Mouse (Mus musculus) spleen, adult 2 months (tissue): ENCODE results near the gene Satb2. TPM values are rescaled to one million over a fixed set of nuclear protein-coding genes. Genes with fewer than 3 reads are reported as not detected.

ENCODE experiments used
- DNase-seq, 2 experiments: peaks; one replicate each; pipeline versions ENCODE4 v3.0.0 to v3.0.0-alpha.2; 2012 to 2021; ENCODE audit warnings: low spot score in 2 of 2, low read depth in 1 of 2
- H3K27ac ChIP-seq: fragments of 200-500 bp; 2 replicates; pipeline ENCODE4 v1.5.1; 2012; ENCODE audit warnings: low read length, inconsistent platforms; ENCODE audit not compliant: insufficient read depth
- H3K27me3 ChIP-seq: fragments of 200-500 bp; 2 replicates; pipeline ENCODE4 v1.6.1; 2012; ENCODE audit warnings: mild to moderate bottlenecking, moderate library complexity, low read length, inconsistent platforms; ENCODE audit not compliant: control insufficient read depth, insufficient read depth
- H3K36me3 ChIP-seq: fragments of 200-500 bp; 2 replicates; pipeline ENCODE4 v1.6.1; 2012; ENCODE audit warnings: mild to moderate bottlenecking, low read length, inconsistent platforms; ENCODE audit not compliant: control insufficient read depth, insufficient read depth
- H3K4me1 ChIP-seq: fragments of 200-500 bp; 2 replicates; pipeline ENCODE4 v1.6.1; 2011; ENCODE audit warnings: inconsistent platforms; ENCODE audit not compliant: control insufficient read depth, insufficient read depth, insufficient read length
- H3K4me3 ChIP-seq: fragments of 200-500 bp; 2 replicates; pipeline ENCODE4 v1.5.1; 2011; ENCODE audit warnings: mild to moderate bottlenecking, inconsistent platforms; ENCODE audit not compliant: insufficient read depth, insufficient read length; ENCODE audit errors: extremely low read depth
- CTCF ChIP-seq: fragments of 200-500 bp; IDR thresholded peaks from 2 replicates; pipeline ENCODE4 v1.5.1; 2011; ENCODE audit warnings: mild to moderate bottlenecking, inconsistent platforms; ENCODE audit not compliant: insufficient read depth, insufficient read length, insufficient replicate concordance; ENCODE audit errors: extremely low read depth
- POLR2A ChIP-seq: fragments of 200-500 bp; IDR thresholded peaks from 2 replicates; pipeline ENCODE4 v1.6.1; 2011; ENCODE audit warnings: low read depth, low read length, inconsistent platforms
- WGBS: fragments of 180-500 bp; shearing (Covaris S2); methylation state at CpG from one replicate; pipeline ENCODE4 v1.1.7; 2018; 5-methylcytosine and 5-hydroxymethylcytosine counted together
- polyA plus RNA-seq: library from polyadenylated mRNA; depleted of rRNA; stranded (reverse); fragments of >200 nt; gene quantifications from 2 replicates; pipeline ENCODE4 v1.2.3, GENCODE M21; 2012

The Satb2 gene
- polyA plus RNA-seq, 1 experiment, result 0.36 TPM

DNA sequence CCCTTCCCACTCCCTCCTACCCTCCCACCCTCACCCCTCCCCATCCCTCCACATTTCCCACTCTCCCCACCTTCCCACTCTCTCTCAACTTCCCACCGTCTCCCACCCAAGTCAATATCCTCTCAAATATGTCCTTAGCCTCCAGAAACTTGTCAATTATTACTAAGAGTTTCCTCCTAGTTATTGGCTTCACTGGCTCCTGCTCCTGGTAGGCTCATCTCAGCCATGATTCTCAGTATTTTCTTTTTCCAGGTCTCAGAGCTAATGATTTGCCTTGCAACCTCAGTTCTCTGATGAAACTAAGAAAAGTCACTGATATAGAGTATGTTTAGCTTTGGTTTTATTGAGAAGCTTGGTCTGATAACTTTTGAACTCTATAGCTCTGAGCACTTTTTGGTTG is 214.2 kb downstream of the Satb2 start:
- 92% methylated on average over 1 of the region's 1 CpGs for WGBS
- no peak overlapping the region for H3K4me3 ChIP-seq
- no peaks in the 10 kb centered on the region for H3K36me3 ChIP-seq
- no peaks in the 10 kb centered on the region for H3K4me1 ChIP-seq
- no peak for TF ChIP-seq CTCF
- no peak for TF ChIP-seq POLR2A
- no peaks in the 10 kb centered on the region for H3K27me3 ChIP-seq
- H3K27ac ChIP-seq, result no peak overlapping the region
- DNase-seq, result no peak

DNA sequence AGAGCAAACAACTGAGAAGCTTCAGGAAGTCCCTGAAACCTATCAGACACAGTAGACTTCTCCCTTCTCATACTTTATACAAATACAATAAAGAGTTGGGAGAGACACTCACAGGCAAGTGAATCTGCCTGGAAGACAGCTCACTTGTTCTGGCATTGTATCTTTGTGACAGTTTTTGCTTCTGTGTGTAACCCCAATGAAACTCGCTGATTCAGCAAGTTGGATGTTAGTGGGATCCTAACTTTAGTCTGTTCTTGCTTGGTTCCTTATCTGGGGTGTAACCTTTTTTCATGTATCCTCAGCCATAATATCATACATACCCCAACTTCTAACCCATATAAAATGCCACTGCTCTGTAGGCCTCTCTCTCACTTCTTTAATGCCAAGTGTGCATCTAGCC is 216.9 kb downstream of the Satb2 start:
- H3K27me3 ChIP-seq, result no peaks in the 10 kb centered on the region
- no peaks in the 10 kb centered on the region for H3K36me3 ChIP-seq
- no peak overlapping the region for H3K4me3 ChIP-seq
- no peaks in the 10 kb centered on the region for H3K4me1 ChIP-seq
- H3K27ac ChIP-seq, result no peak overlapping the region
- TF ChIP-seq CTCF, result no peak
- TF ChIP-seq POLR2A, result no peak
- 97% methylated on average over 1 of the region's 1 CpGs for WGBS
- DNase-seq, result no peak

- no peak overlapping the region for H3K27ac ChIP-seq
- no peaks in the 10 kb centered on the region for H3K4me1 ChIP-seq
- no peak for DNase-seq
- TF ChIP-seq POLR2A, result no peak
- no peak for TF ChIP-seq CTCF
- WGBS, result 70% methylated on average over 1 of the region's 1 CpGs
- H3K27me3 ChIP-seq, result no peaks in the 10 kb centered on the region
- H3K4me3 ChIP-seq, result no peak overlapping the region
- H3K36me3 ChIP-seq, result no peaks in the 10 kb centered on the region
Observed at GRCm38 (mm10) chr1:56753283-56753682, 225.2 kb downstream of the Satb2 start.

- DNase-seq, result no peak
- Histone ChIP-seq H3K27me3 (no peaks in the 10 kb centered on the region), H3K4me3 (no peak overlapping the region), H3K36me3 (no peaks in the 10 kb centered on the region), H3K4me1 (no peaks in the 10 kb centered on the region), H3K27ac (no peak overlapping the region)
- 90% methylated on average over 2 of the region's 2 CpGs for WGBS
- TF ChIP-seq CTCF, result no peak
- TF ChIP-seq POLR2A, result no peak
Observed at GRCm38 (mm10) chr1:56750693-56751092, 227.8 kb downstream of the Satb2 start.

DNA sequence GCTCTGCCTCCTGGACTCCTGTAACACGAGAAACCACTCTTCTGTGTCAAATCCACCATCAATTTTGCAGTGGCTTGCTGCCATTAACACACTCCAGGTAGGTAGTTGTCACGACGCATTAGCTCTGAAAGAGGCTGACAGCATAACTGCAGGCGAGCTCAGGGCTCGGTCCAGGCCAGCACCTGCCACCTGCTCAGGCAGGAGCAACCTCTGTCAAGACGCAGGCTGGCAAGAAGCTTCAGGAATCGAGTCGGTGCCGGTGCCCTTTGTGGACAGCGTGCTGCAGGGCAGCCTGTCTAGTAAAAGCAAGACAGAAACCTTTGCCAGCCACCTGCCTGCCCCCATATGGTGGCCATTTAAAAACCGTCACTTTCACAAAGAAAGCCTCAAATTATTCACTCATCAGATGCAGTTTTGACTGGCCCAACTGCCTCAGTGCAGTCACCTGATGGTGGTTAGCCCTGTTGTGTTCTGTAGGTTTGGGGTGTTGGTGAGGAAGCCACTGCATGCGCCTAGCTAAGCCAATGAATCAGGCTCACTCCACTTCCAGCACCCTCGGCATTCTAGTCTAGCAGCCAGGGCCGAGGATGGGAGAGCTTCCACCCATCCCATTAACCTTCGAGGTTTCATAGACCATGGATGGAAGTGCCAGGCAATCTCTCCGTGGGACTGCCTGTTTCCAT is 228.7 kb downstream of the Satb2 start:
- DNase-seq, result no peak
- Histone ChIP-seq H3K27ac (no peak overlapping the region), H3K4me1 (no peaks in the 10 kb centered on the region), H3K4me3 (no peak overlapping the region), H3K36me3 (no peaks in the 10 kb centered on the region), H3K27me3 (no peaks in the 10 kb centered on the region)
- TF ChIP-seq CTCF, result no peak
- no peak for TF ChIP-seq POLR2A
- WGBS, result 89% methylated on average over 16 of the region's 16 CpGs

GRCm38 (mm10) chr1:56748876-56749493 is 229.5 kb downstream of the Satb2 start:
- Histone ChIP-seq H3K36me3 (no peaks in the 10 kb centered on the region), H3K27me3 (no peaks in the 10 kb centered on the region), H3K4me1 (no peaks in the 10 kb centered on the region), H3K27ac (no peak overlapping the region), H3K4me3 (no peak overlapping the region)
- no peak for DNase-seq
- TF ChIP-seq CTCF (no peak), POLR2A (no peak)
- WGBS, result 85% methylated on average over 11 of the region's 11 CpGs
